Mouse (Mus musculus) limb, embryonic 14.5 days (tissue): ENCODE data around the gene Gm45808. TPM values are rescaled to one million over a fixed set of nuclear protein-coding genes. Genes with fewer than 3 reads are reported as not detected.

Experiments used
- ATAC-seq: fragments of 200-750 bp; cut with Nextera tagmentation; 2 replicates; pipeline ENCODE4 v1.8.0; 2017; ENCODE audit warnings: low read depth, moderate number of reproducible peaks, moderate TSS enrichment; ENCODE audit not compliant: low FRiP score
- DNase-seq: peaks from one replicate; pipeline ENCODE4 v3.0.0-alpha.2; 2015; ENCODE audit warnings: low spot score
- H3K27ac ChIP-seq: fragments of 300-500 bp; sonication (generic); replicated peaks from 2 replicates; pipeline ENCODE4 v1.5.1; 2014; ENCODE audit warnings: low read depth, mild to moderate bottlenecking, low read length, moderate library complexity, mixed read lengths
- H3K27me3 ChIP-seq: fragments of 300-500 bp; sonication (generic); 2 replicates; pipeline ENCODE4 v1.6.1; 2014; ENCODE audit warnings: low read length, mixed read lengths; ENCODE audit not compliant: control insufficient read depth, insufficient read depth
- H3K36me3 ChIP-seq: fragments of 300-500 bp; sonication (generic); 2 replicates; pipeline ENCODE4 v1.6.1; 2014; ENCODE audit warnings: mild to moderate bottlenecking, low read length, moderate library complexity, mixed read lengths; ENCODE audit not compliant: control insufficient read depth, insufficient read depth
- H3K4me1 ChIP-seq: fragments of 300-500 bp; sonication (generic); 2 replicates; pipeline ENCODE4 v1.6.1; 2014; ENCODE audit warnings: antibody characterized with exemption, low read length, mixed read lengths; ENCODE audit not compliant: control insufficient read depth, insufficient read depth
- H3K4me2 ChIP-seq: fragments of 300-500 bp; sonication (generic); replicated peaks from 2 replicates; pipeline ENCODE4 v1.6.1; 2014; ENCODE audit warnings: low read depth, mild to moderate bottlenecking, low read length, moderate library complexity; ENCODE audit not compliant: severe bottlenecking
- H3K4me3 ChIP-seq: fragments of 300-500 bp; sonication (generic); replicated peaks from 2 replicates; pipeline ENCODE4 v1.5.1; 2014; ENCODE audit warnings: low read length
- H3K9ac ChIP-seq: fragments of 300-500 bp; sonication (generic); 2 replicates; pipeline ENCODE4 v1.6.1; 2014; ENCODE audit warnings: mild to moderate bottlenecking, low read depth, low read length, moderate library complexity; ENCODE audit not compliant: severe bottlenecking
- H3K9me3 ChIP-seq: fragments of 300-500 bp; sonication (generic); 2 replicates; pipeline ENCODE4 v1.6.1; 2016; ENCODE audit warnings: low read length; ENCODE audit not compliant: control insufficient read depth
- POLR2A ChIP-seq: fragments of 200-500 bp; IDR thresholded peaks from 2 replicates; pipeline ENCODE4 v1.8.0; 2012; ENCODE audit warnings: inconsistent platforms, mild to moderate bottlenecking, moderate library complexity, borderline replicate concordance; ENCODE audit not compliant: insufficient read depth, insufficient read length; ENCODE audit errors: extremely low read depth
- WGBS: fragments of 180-500 bp; shearing (Covaris S2); extraction: QIAGEN DNeasy Blood & Tissue Kit; methylation state at CpG from one replicate; pipeline ENCODE4 v1.1.7; 2014; 5-methylcytosine and 5-hydroxymethylcytosine counted together
- polyA plus RNA-seq, 2 experiments: library from polyadenylated mRNA; depleted of rRNA in 1 of 2; stranded (reverse) in 1 of 2; unstranded in 1 of 2; fragments of >200 nt; fragmentation: Nextera tagmentation in 1 of 2; extraction: Ambion mirVana in 1 of 2; gene quantifications; 2 replicates each; pipeline versions ENCODE4 v1.2.1 to v1.2.3; 2012 to 2014

Gm45808 gene
- polyA plus RNA-seq, 2 experiments = not detected

DNA sequence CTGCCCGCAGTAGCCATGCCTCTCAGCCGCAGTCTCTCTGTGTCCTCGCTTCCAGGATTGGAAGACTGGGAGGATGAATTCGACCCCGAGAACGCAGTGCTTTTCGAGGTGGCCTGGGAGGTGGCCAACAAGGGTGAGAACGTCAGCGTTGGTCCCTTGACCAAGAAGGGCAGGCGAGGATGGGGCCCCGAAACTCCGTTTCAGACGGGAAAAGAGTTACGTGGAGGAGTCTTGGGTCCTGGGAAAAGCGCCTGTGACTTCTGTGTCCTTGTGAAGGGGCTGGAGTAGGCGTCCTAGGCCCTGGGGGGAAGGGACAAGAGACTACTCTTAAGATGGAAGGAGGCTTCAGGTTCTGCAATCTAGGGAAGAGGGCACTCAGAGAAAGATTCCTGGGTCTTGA is 51.6 kb downstream of the Gm45808 start:
- ATAC-seq = no peak; the same call in 1 of the 2 replicates
- H3K9ac ChIP-seq = peak overlapping the region; percentile 77
- no peaks in the 10 kb centered on the region for H3K9me3 ChIP-seq
- no peaks in the 10 kb centered on the region for H3K27me3 ChIP-seq
- no peak for TF ChIP-seq POLR2A
- WGBS = under 1% methylated on average over 16 of the region's 16 CpGs
- H3K27ac ChIP-seq = peak overlapping the region; percentile 72
- H3K4me3 ChIP-seq = peak overlapping the region; percentile 77
- peak overlapping the region; percentile 80 for H3K4me2 ChIP-seq
- no peak for DNase-seq
- H3K36me3 ChIP-seq = peaks cover 27% of the 10 kb centered on the region
- peaks cover 37% of the 10 kb centered on the region for H3K4me1 ChIP-seq

- Histone ChIP-seq H3K36me3 (peaks cover 27% of the 10 kb centered on the region), H3K27me3 (no peaks in the 10 kb centered on the region), H3K9ac (peak within 1 kb of the TSS; percentile 80), H3K27ac (peak within 1 kb of the TSS; percentile 74), H3K4me2 (peak within 1 kb of the TSS; percentile 98), H3K4me3 (peak within 1 kb of the TSS; percentile 77), H3K4me1 (peaks cover 37% of the 10 kb centered on the region), H3K9me3 (no peaks in the 10 kb centered on the region)
- TF ChIP-seq POLR2A = peak; percentile 84; the same call in 1 of the 2 replicates
- WGBS = 1% methylated on average over 45 of the region's 45 CpGs
- DNase-seq = peak; percentile 100
- ATAC-seq = peak; percentile 97
These were observed 52.2 kb downstream of the Gm45808 start, which contains the start of gene Gys1 for GRCm38 (mm10) chr7:45434203-45435015. TSS of gene Gys1 (plus strand) at chr7:45434844.

- Histone ChIP-seq H3K36me3 (peaks cover 33% of the 10 kb centered on the region), H3K4me1 (peaks cover 37% of the 10 kb centered on the region), H3K4me2 (peak overlapping the region; percentile 98), H3K4me3 (peak overlapping the region; percentile 77), H3K27me3 (no peaks in the 10 kb centered on the region), H3K27ac (peak overlapping the region; percentile 74), H3K9me3 (no peaks in the 10 kb centered on the region), H3K9ac (peak overlapping the region; percentile 80)
- DNase-seq = no peak
- no peak for TF ChIP-seq POLR2A
- 1% methylated on average over 7 of the region's 7 CpGs for WGBS
- no peak for ATAC-seq
These were observed 52.8 kb downstream of the Gm45808 start for GRCm38 (mm10) chr7:45433835-45434202.

DNA sequence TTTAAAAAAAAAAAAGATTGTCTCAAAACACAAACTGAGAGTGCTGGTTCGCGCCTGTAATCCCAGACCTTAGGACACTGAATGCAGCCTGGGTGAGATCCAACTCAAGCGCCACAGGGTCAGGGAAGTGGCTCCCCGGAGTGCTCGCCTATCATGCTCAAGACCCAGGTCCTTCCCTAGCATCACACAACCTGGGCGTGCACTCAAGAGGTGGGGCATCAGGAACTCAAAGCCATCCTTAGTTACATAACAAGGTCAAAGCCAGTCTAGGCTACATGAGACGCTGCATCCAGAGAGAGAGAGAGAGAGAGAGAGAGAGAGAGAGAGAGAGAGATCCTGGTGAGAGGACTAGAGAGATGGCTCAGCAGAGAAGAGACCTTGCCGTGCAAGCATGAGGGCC is 60.1 kb downstream of the Gm45808 start:
- Histone ChIP-seq H3K36me3 (peaks cover 95% of the 10 kb centered on the region), H3K9ac (no peak overlapping the region), H3K27me3 (no peaks in the 10 kb centered on the region), H3K4me2 (no peak overlapping the region), H3K4me3 (no peak overlapping the region), H3K9me3 (no peaks in the 10 kb centered on the region), H3K27ac (no peak overlapping the region), H3K4me1 (no peaks in the 10 kb centered on the region)
- no peak for ATAC-seq
- TF ChIP-seq POLR2A = no peak
- no peak for DNase-seq
- 91% methylated on average over 8 of the region's 8 CpGs for WGBS

- TF ChIP-seq POLR2A = no peak
- no peak for DNase-seq
- 83% methylated on average over 14 of the region's 14 CpGs for WGBS
- ATAC-seq = no peak
- Histone ChIP-seq H3K9ac (no peak overlapping the region), H3K27ac (no peak overlapping the region), H3K4me2 (no peak overlapping the region), H3K4me1 (peaks cover 10% of the 10 kb centered on the region; the same call in 1 of the 2 replicates), H3K4me3 (no peak overlapping the region), H3K36me3 (peaks cover 56% of the 10 kb centered on the region), H3K9me3 (no peaks in the 10 kb centered on the region), H3K27me3 (peaks cover 9% of the 10 kb centered on the region)
These were observed 65.4 kb downstream of the Gm45808 start for GRCm38 (mm10) chr7:45421194-45421593.

- Histone ChIP-seq H3K9me3 (no peaks in the 10 kb centered on the region), H3K4me2 (peak within 1 kb of the TSS; percentile 20), H3K27me3 (peaks cover 15% of the 10 kb centered on the region), H3K27ac (no peak within 1 kb of the TSS), H3K4me1 (peaks cover 10% of the 10 kb centered on the region; the same call in 1 of the 2 replicates), H3K4me3 (0 out of 2 replicates have a peak within 1 kb of the TSS, but pooled peaks have one; percentile 2), H3K9ac (0 out of 2 replicates have a peak within 1 kb of the TSS, but pooled peaks have one; percentile 12), H3K36me3 (peaks cover 52% of the 10 kb centered on the region)
- TF ChIP-seq POLR2A = no peak
- ATAC-seq = no peak
- 53% methylated on average over 6 of the region's 6 CpGs for WGBS
- DNase-seq = no peak
These were observed 66.0 kb downstream of the Gm45808 start, which contains the start of gene Lhb for GRCm38 (mm10) chr7:45420615-45420919. TSS of gene Lhb (plus strand) at chr7:45420820.
